Mouse (Mus musculus): ENCODE measurements around the gene 2310033P09Rik.

GRCm38 (mm10) chr11:59196230-59196629, 11.9 kb upstream of the 2310033P09Rik start:
- no peak for TF ChIP-seq GATA1 (IDR thresholded peaks at IDR 0.05; ENCODE audit: low read length)
- no peak for TF ChIP-seq TAL1 (IDR thresholded peaks at IDR 0.05; ENCODE audit: low read length)

Measured in erythroblast, embryonic 14.5 days (primary cell).